Mouse (Mus musculus) liver, postnatal 0 days (tissue): ENCODE measurements around the gene Tbxas1. TPM values are rescaled to one million over a fixed set of nuclear protein-coding genes. Genes with fewer than 3 reads are reported as not detected.

Experiments used
- ATAC-seq: fragments of 200-750 bp; cut with Nextera tagmentation; 2 replicates; pipeline ENCODE4 v1.8.0; 2017; ENCODE audit warnings: mild to moderate bottlenecking, moderate library complexity
- DNase-seq: peaks from one replicate; pipeline ENCODE4 v3.0.0-alpha.2; 2016
- H3K27ac ChIP-seq: fragments of 300-500 bp; sonication (generic); 2 replicates; pipeline ENCODE4 v1.5.1; 2014; ENCODE audit warnings: antibody characterized with exemption, moderate library complexity, mild to moderate bottlenecking, low read depth
- H3K27me3 ChIP-seq: fragments of 300-500 bp; sonication (generic); 2 replicates; pipeline ENCODE4 v1.6.1; 2014; ENCODE audit warnings: low read length, control low read depth, mixed read lengths; ENCODE audit not compliant: insufficient read depth
- H3K36me3 ChIP-seq: fragments of 300-500 bp; sonication (generic); replicated peaks from 2 replicates; pipeline ENCODE4 v1.6.1; 2014; ENCODE audit warnings: mild to moderate bottlenecking, control low read depth, low read length, moderate library complexity, mixed read lengths; ENCODE audit not compliant: insufficient read depth
- H3K4me1 ChIP-seq: fragments of 300-500 bp; sonication (generic); 2 replicates; pipeline ENCODE4 v1.6.1; 2014; ENCODE audit warnings: antibody characterized with exemption, mild to moderate bottlenecking, control low read depth; ENCODE audit not compliant: insufficient read depth
- H3K4me2 ChIP-seq: fragments of 300-500 bp; sonication (generic); 2 replicates; pipeline ENCODE4 v1.6.1; 2014; ENCODE audit warnings: low read depth, mild to moderate bottlenecking, low read length, moderate library complexity, mixed read lengths
- H3K4me3 ChIP-seq: fragments of 300-500 bp; sonication (generic); 2 replicates; pipeline ENCODE4 v1.5.1; 2014; ENCODE audit warnings: low read depth, low read length
- H3K9ac ChIP-seq: fragments of 300-500 bp; sonication (generic); replicated peaks from 2 replicates; pipeline ENCODE4 v1.6.1; 2014; ENCODE audit warnings: mild to moderate bottlenecking, moderate library complexity
- H3K9me3 ChIP-seq: fragments of 300-500 bp; sonication (generic); 2 replicates; pipeline ENCODE4 v1.6.1; 2016; ENCODE audit warnings: mild to moderate bottlenecking, control low read depth, low read length, mixed read lengths
- CTCF ChIP-seq: sonication (generic); IDR thresholded peaks from 2 replicates; pipeline ENCODE4 v1.5.1; 2016; ENCODE audit warnings: antibody characterized with exemption, low read depth
- EP300 ChIP-seq: IDR thresholded peaks from 2 replicates; pipeline ENCODE4 v1.6.1; 2016; ENCODE audit warnings: antibody characterized with exemption, low read depth, mild to moderate bottlenecking
- WGBS: fragments of 180-500 bp; shearing (Covaris S2); extraction: QIAGEN DNeasy Blood & Tissue Kit; methylation state at CpG from one replicate; pipeline ENCODE4 v1.1.7; 2014; ENCODE audit not compliant: insufficient replicate concordance; 5-methylcytosine and 5-hydroxymethylcytosine counted together
- polyA plus RNA-seq: library from polyadenylated mRNA; unstranded; fragments of >200 nt; fragmentation: Nextera tagmentation; extraction: Ambion mirVana; gene quantifications from 2 replicates; pipeline ENCODE4 v1.2.1, GENCODE M21; 2015

Tbxas1 gene
- polyA plus RNA-seq, 1 experiment from 2014 or later, result 10.3 TPM

DNA sequence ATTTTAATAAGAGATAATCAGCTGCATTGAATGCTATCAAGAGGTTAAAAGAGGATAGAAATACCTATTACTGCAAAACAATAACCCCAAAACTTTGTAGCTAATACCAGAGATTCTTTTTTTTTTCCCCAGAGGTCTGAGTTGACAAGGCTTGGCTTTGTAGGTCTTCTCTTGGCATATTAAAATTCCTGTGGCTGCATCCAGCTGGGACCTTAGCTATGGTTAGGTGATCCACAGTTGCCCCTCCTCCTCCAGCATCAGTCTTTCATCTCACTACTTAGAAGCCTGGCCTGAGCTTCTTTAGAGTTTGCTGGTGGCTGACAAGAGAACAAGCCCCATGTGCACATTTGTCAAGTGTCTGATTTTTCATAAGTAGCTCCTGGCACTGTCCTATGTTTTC lies 249.5 kb downstream of the Tbxas1 start:
- ATAC-seq (no peak), DNase-seq (no peak)
- Histone ChIP-seq H3K4me3 (no peak overlapping the region), H3K4me2 (no peak overlapping the region), H3K4me1 (no peaks in the 10 kb centered on the region), H3K27me3 (no peaks in the 10 kb centered on the region), H3K9ac (no peak overlapping the region), H3K9me3 (no peaks in the 10 kb centered on the region), H3K27ac (no peak overlapping the region), H3K36me3 (0 out of 2 replicates have a peak, but pooled peaks cover 2% of the 10 kb centered on the region)
- TF ChIP-seq CTCF, result no peak
- no peak for TF ChIP-seq EP300

DNA sequence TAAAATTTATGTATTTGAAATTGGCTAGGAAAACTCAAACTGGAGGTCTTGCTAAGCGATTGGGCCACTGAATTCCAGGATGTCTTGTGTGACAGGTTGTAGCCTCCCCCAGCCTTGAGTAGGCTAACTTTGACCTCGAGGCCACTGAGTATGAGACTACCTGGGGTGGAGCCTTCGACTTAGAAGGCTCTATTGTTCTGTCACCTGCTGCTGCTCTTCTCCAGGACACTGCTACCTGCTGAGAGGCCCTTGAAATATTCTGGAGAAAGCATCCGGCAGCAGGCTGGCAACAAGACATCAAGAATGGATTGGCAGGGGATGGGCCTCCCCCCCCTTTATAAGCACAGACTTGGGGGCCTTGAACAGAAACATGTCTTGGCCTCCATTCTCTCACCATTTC lies 256.3 kb downstream of the Tbxas1 start:
- no peak overlapping the region for H3K4me3 ChIP-seq
- no peaks in the 10 kb centered on the region for H3K27me3 ChIP-seq
- no peaks in the 10 kb centered on the region for H3K4me1 ChIP-seq
- no peak overlapping the region for H3K4me2 ChIP-seq
- H3K9me3 ChIP-seq, result no peaks in the 10 kb centered on the region
- H3K36me3 ChIP-seq, result peaks cover 13% of the 10 kb centered on the region
- 56% methylated on average over 4 of the region's 4 CpGs for WGBS
- TF ChIP-seq CTCF, result no peak
- no peak for TF ChIP-seq EP300
- ATAC-seq (no peak), DNase-seq (no peak)
- no peak overlapping the region for H3K27ac ChIP-seq
- H3K9ac ChIP-seq, result no peak overlapping the region

DNA sequence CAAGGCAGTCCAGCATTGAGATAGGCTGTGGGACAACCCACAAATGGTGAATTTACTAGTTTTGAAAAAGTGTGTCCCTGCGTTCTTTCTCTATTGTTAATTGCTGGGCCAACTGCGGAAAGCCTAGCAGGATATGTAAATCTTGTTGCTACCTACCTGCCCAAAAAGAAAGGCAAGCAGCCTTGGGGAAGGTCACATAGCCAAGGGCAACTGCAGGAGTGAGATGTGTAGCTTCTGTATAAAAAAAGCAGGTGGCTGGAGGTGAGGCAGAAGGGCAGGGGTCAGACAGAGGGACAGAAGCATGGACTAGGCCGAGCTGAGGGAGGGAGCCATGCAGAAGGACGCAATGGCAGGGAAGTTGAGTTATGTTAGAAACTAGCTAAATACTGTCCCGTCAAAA lies 257.4 kb downstream of the Tbxas1 start:
- no peak for ATAC-seq
- Histone ChIP-seq H3K9ac (no peak overlapping the region), H3K9me3 (no peaks in the 10 kb centered on the region), H3K4me3 (no peak overlapping the region), H3K27ac (no peak overlapping the region), H3K4me1 (no peaks in the 10 kb centered on the region), H3K27me3 (no peaks in the 10 kb centered on the region), H3K36me3 (peaks cover 18% of the 10 kb centered on the region), H3K4me2 (no peak overlapping the region)
- no peak for TF ChIP-seq EP300
- TF ChIP-seq CTCF, result no peak
- WGBS, result 76% methylated on average over 5 of the region's 5 CpGs
- DNase-seq, result no peak

Other genes with a start within 250 kb of the Tbxas1 start
- gene Klrg2, start 238.2 kb upstream of the Tbxas1 start, polyA plus RNA-seq, result not detected in 2 replicates
- gene Clec2l, start 212.3 kb upstream of the Tbxas1 start, polyA plus RNA-seq, result not detected in 2 replicates
- 9.6 and 9.7 TPM in 2 replicates for gene Hipk2, start 761 bp downstream of the Tbxas1 start, polyA plus RNA-seq
- 6.9 and 7.9 TPM in 2 replicates for gene Parp12, start 242.9 kb downstream of the Tbxas1 start, polyA plus RNA-seq